Mouse (Mus musculus) left cerebral cortex, adult 18-20 months (tissue): ENCODE results near the gene Klk1b5. TPM values are rescaled to one million over a fixed set of nuclear protein-coding genes. Genes with fewer than 3 reads are reported as not detected.

Source experiments
- DNase-seq, 2 experiments: peaks; one replicate each; pipeline ENCODE4 v3.0.0; 2021 to 2022; ENCODE audit warnings: low spot score in 2 of 2, mixed read lengths in 1 of 2
- total RNA-seq, 2 experiments: library from RNA; stranded (reverse); gene quantifications; 2 replicates each; pipeline ENCODE4 v1.2.3; 2021

Klk1b5 gene
- total RNA-seq, 2 experiments from 2014 or later: not detected

GRCm38 (mm10) chr7:44253023-44253616, 37.4 kb downstream of the Klk1b5 start:
- DNase-seq: no peak

GRCm38 (mm10) chr7:44254930-44255329, 39.2 kb downstream of the Klk1b5 start:
- DNase-seq: no peak

- DNase-seq: no peak
Measured at GRCm38 (mm10) chr7:44257278-44257677, 41.5 kb downstream of the Klk1b5 start, which contains the start of gene Acp4. Gene Acp4, minus strand, starts transcription at chr7:44257378.

GRCm38 (mm10) chr7:44260410-44260809, 44.7 kb downstream of the Klk1b5 start:
- no peak for DNase-seq

GRCm38 (mm10) chr7:44261147-44261546, 45.4 kb downstream of the Klk1b5 start, which contains the start of gene Gm15517:
Gene Gm15517, plus strand, starts transcription at chr7:44261447.
- no peak for DNase-seq

GRCm38 (mm10) chr7:44262791-44263643, 47.3 kb downstream of the Klk1b5 start:
- peak; percentile 96 to 99 for DNase-seq

GRCm38 (mm10) chr7:44268117-44268516, 52.4 kb downstream of the Klk1b5 start:
- DNase-seq: no peak

GRCm38 (mm10) chr7:44269397-44269796, 53.7 kb downstream of the Klk1b5 start:
- DNase-seq: no peak

Other genes starting within 250 kb of the Klk1b5 start
- gene Klk1b1, start 249.2 kb upstream of the Klk1b5 start, total RNA-seq: not detected
- gene Klk1b9, start 239.9 kb upstream of the Klk1b5 start, total RNA-seq: not detected
- gene Klk1b11, start 220.1 kb upstream of the Klk1b5 start, total RNA-seq: not detected
- gene Klk1b26, start 203.8 kb upstream of the Klk1b5 start, total RNA-seq: not detected
- not detected for gene Klk1b27, start 163.7 kb upstream of the Klk1b5 start, total RNA-seq
- not detected for gene Klk1b21, start 113.6 kb upstream of the Klk1b5 start, total RNA-seq
- not detected for gene Klk1b22, start 103.3 kb upstream of the Klk1b5 start, total RNA-seq
- not detected for gene Klk1b16, start 79.2 kb upstream of the Klk1b5 start, total RNA-seq
- not detected for gene Klk1b24, start 27.7 kb upstream of the Klk1b5 start, total RNA-seq
- not detected for gene Klk1b3, start 17.8 kb upstream of the Klk1b5 start, total RNA-seq
- not detected for gene Klk1b4, start 8.5 kb upstream of the Klk1b5 start, total RNA-seq
- gene Klk1, start 9.4 kb downstream of the Klk1b5 start, total RNA-seq: not detected
- not detected for gene Gm36864, start 20.2 kb downstream of the Klk1b5 start, total RNA-seq
- gene 1700028J19Rik, start 30.8 kb downstream of the Klk1b5 start, total RNA-seq: 1 to 10 TPM; 1.1 to 1.2 TPM
- gene 2410002F23Rik, start 30.8 kb downstream of the Klk1b5 start, total RNA-seq: 10 to 100 TPM; 68.6 to 71.1 TPM
- gene Acp4, start 41.4 kb downstream of the Klk1b5 start, total RNA-seq: not detected
- not detected for gene Gm15517, start 45.5 kb downstream of the Klk1b5 start, total RNA-seq
- 1 to 10 TPM; 3.4 to 3.7 TPM for gene Clec11a, start 91.0 kb downstream of the Klk1b5 start, total RNA-seq
- gene Shank1, start 94.3 kb downstream of the Klk1b5 start, total RNA-seq: 100 to 1,000 TPM; 519 to 589 TPM
- 10 to 100 TPM; 56.6 to 66.2 TPM for gene Syt3, start 168.2 kb downstream of the Klk1b5 start, total RNA-seq
- 1 to 10 TPM in 1 of 2 experiments, under 1 TPM in 1; 0.98 to 2.7 TPM for gene 1700008O03Rik, start 169.9 kb downstream of the Klk1b5 start, total RNA-seq
- 100 to 1,000 TPM; 284 to 289 TPM for gene Lrrc4b, start 213.1 kb downstream of the Klk1b5 start, total RNA-seq
- 1 to 10 TPM; 5.0 to 5.6 TPM for gene Aspdh, start 249.4 kb downstream of the Klk1b5 start, total RNA-seq